In the genomic region with DNA sequence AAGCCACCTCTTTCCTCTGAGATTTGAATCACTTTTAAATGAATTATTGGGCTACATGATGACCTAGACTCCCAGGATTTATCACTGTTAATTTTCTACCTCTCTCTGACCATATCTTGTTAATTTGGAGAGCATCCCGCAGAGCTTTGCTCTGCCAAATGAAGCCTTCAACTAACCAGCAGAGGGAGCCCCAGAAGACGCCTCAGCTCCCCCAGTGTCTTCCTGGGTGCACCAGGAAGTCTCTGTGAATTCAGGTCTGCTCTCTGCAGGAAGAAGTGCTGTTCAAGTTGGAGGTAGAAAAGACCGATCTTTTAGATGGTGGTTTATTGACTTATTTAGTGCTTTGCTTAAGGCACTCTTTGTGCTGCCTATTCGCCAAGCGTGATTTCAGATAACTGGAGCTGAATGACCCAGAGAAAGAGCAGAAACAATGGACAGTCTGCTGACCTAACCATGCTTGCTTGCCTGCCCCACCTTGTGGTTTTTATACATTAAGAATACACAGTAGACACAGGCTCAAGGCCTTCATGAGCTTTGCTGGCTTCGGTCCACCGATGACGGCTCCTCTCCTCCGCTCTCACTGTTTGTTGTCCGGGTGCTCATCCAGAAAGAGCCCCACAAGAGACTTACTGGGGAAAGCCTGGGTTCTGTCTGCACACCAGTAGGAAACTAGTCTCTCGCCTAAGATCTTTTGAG, we compare ENCODE assay signal across 9 mouse cellular contexts. TPM values are rescaled to one million over a fixed set of nuclear protein-coding genes. Genes with fewer than 3 reads are reported as not detected.
DNase-seq lines count a peak whose midpoint lies in the region; ATAC-seq and TF ChIP-seq lines count a peak whose summit lies in the region.
"Had no signal": no experiment of that assay in that cellular context is flagged by ENCODE, and none has a peak within 500 bp of the region (broad histone marks: within the 10 kb centered on the region; RNA-seq: fewer than 3 reads in every experiment).

No protein-coding gene starts in this region.

- H3K9ac ChIP-seq in midbrain, embryonic 16.5 days (ENCODE audit: low read depth, low read length), result no peak overlapping the region
- H3K9ac ChIP-seq in forebrain, embryonic 16.5 days (replicated peaks; ENCODE audit: low read depth, low read length), result no peak overlapping the region
- H3K9ac ChIP-seq in stomach, embryonic 16.5 days (ENCODE audit: low read length), result no peak overlapping the region
- H3K9ac ChIP-seq: hindbrain, embryonic 15.5 days had no signal

- no peak overlapping the region; the same call in 1 of the 2 replicates for H3K27ac ChIP-seq in midbrain, embryonic 10.5 days (replicated peaks)
- H3K27ac ChIP-seq in midbrain, embryonic 16.5 days (ENCODE audit: low read length), result no peak overlapping the region
- H3K27ac ChIP-seq in forebrain, embryonic 16.5 days (ENCODE audit: low read length), result no peak overlapping the region
- no peak overlapping the region; the same call in 1 of the 2 replicates for H3K27ac ChIP-seq in stomach, embryonic 16.5 days (ENCODE audit: low read length)
- H3K27ac ChIP-seq: hindbrain, embryonic 15.5 days had no signal

- TF ChIP-seq POLR2A in lung, adult 2 months (IDR thresholded peaks at IDR 0.05; ENCODE audit: borderline replicate concordance, extremely low read depth, low read depth, low read length), result no peak

- H3K27me3 ChIP-seq in midbrain, embryonic 10.5 days (ENCODE audit: low read depth, poor library complexity, severe bottlenecking), result no peaks in the 10 kb centered on the region
- H3K27me3 ChIP-seq in midbrain, embryonic 16.5 days (ENCODE audit: control insufficient read depth, insufficient read depth, low read depth, low read length), result no peaks in the 10 kb centered on the region
- H3K27me3 ChIP-seq in forebrain, embryonic 16.5 days (replicated peaks; ENCODE audit: control insufficient read depth, insufficient read depth, low read length), result no peaks in the 10 kb centered on the region
- no peaks in the 10 kb centered on the region for H3K27me3 ChIP-seq in stomach, embryonic 16.5 days (ENCODE audit: control insufficient read depth, insufficient read depth, low read length)
- H3K27me3 ChIP-seq: hindbrain, embryonic 15.5 days had no signal

- H3K9me3 ChIP-seq in midbrain, embryonic 10.5 days (replicated peaks), result no peaks in the 10 kb centered on the region
- no peaks in the 10 kb centered on the region for H3K9me3 ChIP-seq in midbrain, embryonic 16.5 days (replicated peaks; ENCODE audit: control insufficient read depth, low read length, poor library complexity, severe bottlenecking)
- H3K9me3 ChIP-seq in forebrain, embryonic 16.5 days (ENCODE audit: control insufficient read depth, low read length), result no peaks in the 10 kb centered on the region
- H3K9me3 ChIP-seq in stomach, embryonic 16.5 days (replicated peaks; ENCODE audit: control insufficient read depth, low read length), result no peaks in the 10 kb centered on the region
- H3K9me3 ChIP-seq: hindbrain, embryonic 15.5 days had no signal

- H3K4me3 ChIP-seq in midbrain, embryonic 10.5 days, result no peak overlapping the region
- H3K4me3 ChIP-seq in midbrain, embryonic 16.5 days (ENCODE audit: low read depth, low read length), result no peak overlapping the region
- no peak overlapping the region for H3K4me3 ChIP-seq in forebrain, embryonic 16.5 days (replicated peaks; ENCODE audit: low read length)
- H3K4me3 ChIP-seq in lung, adult 2 months (replicated peaks; ENCODE audit: extremely low read depth, low read depth, low read length), result no peak overlapping the region
- no peak overlapping the region for H3K4me3 ChIP-seq in stomach, embryonic 16.5 days (replicated peaks; ENCODE audit: low read length)
- H3K4me3 ChIP-seq: hindbrain, embryonic 15.5 days had no signal

- 74% methylated on average over 11 of the region's 11 CpGs for WGBS in midbrain, embryonic 10.5 days
- WGBS in midbrain, embryonic 16.5 days, result 70% methylated on average over 11 of the region's 11 CpGs
- 66% methylated on average over 11 of the region's 11 CpGs for WGBS in forebrain, embryonic 16.5 days
- WGBS in lung, adult 2 months, result 67% methylated on average over 11 of the region's 11 CpGs
- 63% methylated on average over 11 of the region's 11 CpGs for WGBS in stomach, embryonic 16.5 days

- ATAC-seq in midbrain, embryonic 16.5 days, result no peak
- 0 out of 2 replicates have a peak, but pooled peaks have one; percentile 67 for ATAC-seq in forebrain, embryonic 16.5 days
- ATAC-seq in stomach, embryonic 16.5 days (ENCODE audit: insufficient read depth, low FRiP score), result peak; percentile 72; the same call in 1 of the 2 replicates

- peak; percentile 51 for TF ChIP-seq CTCF in lung, adult 2 months (IDR thresholded peaks at IDR 0.05; ENCODE audit: insufficient read depth, low read length)

- no peak overlapping the region for H3K4me2 ChIP-seq in midbrain, embryonic 16.5 days (ENCODE audit: low read length)
- H3K4me2 ChIP-seq in forebrain, embryonic 16.5 days (ENCODE audit: low read length), result no peak overlapping the region
- H3K4me2 ChIP-seq in stomach, embryonic 16.5 days (ENCODE audit: low read depth, low read length), result 0 out of 2 replicates have a peak overlapping the region, but pooled peaks have one; percentile 22
- H3K4me2 ChIP-seq: hindbrain, embryonic 15.5 days had no signal

- peaks cover 17% of the 10 kb centered on the region; the same call in 1 of the 2 replicates for H3K4me1 ChIP-seq in midbrain, embryonic 10.5 days
- H3K4me1 ChIP-seq in midbrain, embryonic 16.5 days (ENCODE audit: control insufficient read depth, insufficient read depth, low read length), result no peaks in the 10 kb centered on the region
- peaks cover 4% of the 10 kb centered on the region; the same call in 1 of the 2 replicates for H3K4me1 ChIP-seq in forebrain, embryonic 16.5 days (replicated peaks; ENCODE audit: control insufficient read depth, insufficient read depth, low read length)
- no peaks in the 10 kb centered on the region for H3K4me1 ChIP-seq in lung, adult 2 months (ENCODE audit: control insufficient read depth, insufficient read depth, low read length)
- no peaks in the 10 kb centered on the region for H3K4me1 ChIP-seq in stomach, embryonic 16.5 days (ENCODE audit: control insufficient read depth, insufficient read depth, low read length)
- H3K4me1 ChIP-seq: hindbrain, embryonic 15.5 days had no signal

- H3K36me3 ChIP-seq in midbrain, embryonic 10.5 days, result no peaks in the 10 kb centered on the region
- H3K36me3 ChIP-seq in midbrain, embryonic 16.5 days (ENCODE audit: control insufficient read depth, insufficient read depth, low read length), result no peaks in the 10 kb centered on the region
- no peaks in the 10 kb centered on the region for H3K36me3 ChIP-seq in forebrain, embryonic 16.5 days (ENCODE audit: control insufficient read depth, insufficient read depth)
- no peaks in the 10 kb centered on the region for H3K36me3 ChIP-seq in stomach, embryonic 16.5 days (ENCODE audit: control insufficient read depth, insufficient read depth, low read length)
- H3K36me3 ChIP-seq: hindbrain, embryonic 15.5 days had no signal

- DNase-seq in cerebellum, adult 18-20 months, result peak; percentile 14 to 15
- no peak for DNase-seq in cerebellum, adult 11 months
- peak; percentile 30 for DNase-seq in midbrain, embryonic 10.5 days (ENCODE audit: low spot score)
- DNase-seq in adipocyte (ENCODE audit: low spot score), result peak; percentile 51
- no peak for DNase-seq in lung, adult 2 months

RNA-seq across cellular contexts. Expression of a gene that starts 38.9 kb away (rescaled TPM):
- 0.05 and 0.21 TPM in 2 replicates for polyA plus RNA-seq in midbrain, embryonic 10.5 days (2016; fragmentation: Nextera tagmentation; extraction: Ambion mirVana)
- 0.35 and 0.43 TPM in 2 replicates for polyA plus RNA-seq in midbrain, embryonic 16.5 days (2015; fragmentation: Nextera tagmentation; extraction: Ambion mirVana)
- polyA plus RNA-seq in forebrain, embryonic 16.5 days (2015; fragmentation: Nextera tagmentation; extraction: Ambion mirVana), result 0.95 and 1.7 TPM in 2 replicates
- polyA plus RNA-seq in lung, adult 2 months (2012; rRNA removed), result 0.90 and 1.3 TPM in 2 replicates
- 0.41 and 0.50 TPM in 2 replicates for polyA plus RNA-seq in stomach, embryonic 16.5 days (2015; fragmentation: Nextera tagmentation; extraction: Ambion mirVana)

RNA-seq across cellular contexts. Expression of a gene that starts 39.1 kb away (rescaled TPM):
- 8.6 and 9.7 TPM in 2 replicates for polyA plus RNA-seq in midbrain, embryonic 10.5 days (2016; fragmentation: Nextera tagmentation; extraction: Ambion mirVana)
- 3.6 and 4.2 TPM in 2 replicates for polyA plus RNA-seq in midbrain, embryonic 16.5 days (2015; fragmentation: Nextera tagmentation; extraction: Ambion mirVana)
- polyA plus RNA-seq in forebrain, embryonic 16.5 days (2015; fragmentation: Nextera tagmentation; extraction: Ambion mirVana), result 6.4 and 6.8 TPM in 2 replicates
- polyA plus RNA-seq in lung, adult 2 months (2012; rRNA removed), result 4.1 and 4.7 TPM in 2 replicates
- 8.3 and 9.6 TPM in 2 replicates for polyA plus RNA-seq in stomach, embryonic 16.5 days (2015; fragmentation: Nextera tagmentation; extraction: Ambion mirVana)

Comparison
In these comparisons a context has a peak if more than half of its experiments do, and no peak if none do; other contexts are left out.
1. DNase-seq: peak in cerebellum, adult 18-20 months (2 of 2), midbrain, embryonic 10.5 days (single experiment) and adipocyte (single experiment); none in cerebellum, adult 11 months (single experiment) and lung, adult 2 months (single experiment).